Mouse (Mus musculus) testis, adult 2 months (tissue): ENCODE measurements around the gene Chn2.

ENCODE experiments used
- CTCF ChIP-seq: fragments of 200-500 bp; IDR thresholded peaks from 2 replicates; pipeline ENCODE4 v1.5.1; 2012; ENCODE audit warnings: low read depth, mild to moderate bottlenecking, inconsistent platforms, low read length, moderate library complexity; ENCODE audit not compliant: control insufficient read depth, insufficient read depth, insufficient replicate concordance
- POLR2A ChIP-seq: fragments of 200-500 bp; IDR thresholded peaks from 2 replicates; pipeline ENCODE4 v1.6.1; 2012; ENCODE audit warnings: low read depth, mild to moderate bottlenecking, inconsistent platforms, low read length, moderate library complexity; ENCODE audit not compliant: control insufficient read depth

- no peak for TF ChIP-seq POLR2A
- no peak for TF ChIP-seq CTCF
These were observed 7.8 kb downstream of the Chn2 start for GRCm38 (mm10) chr6:54046884-54047747.
